Mouse (Mus musculus): ENCODE measurements around the gene Cox7b2. TPM values are rescaled to one million over a fixed set of nuclear protein-coding genes. Genes with fewer than 3 reads are reported as not detected.

Gene Cox7b2
- polyA plus RNA-seq (2012; rRNA removed; ENCODE audit: low replicate concordance): not detected in 2 replicates

GRCm38 (mm10) chr5:71548079-71548478, at the start of gene Cox7b2:
Gene Cox7b2 (minus strand): TSS chr5:71548205.

Other genes with a start within 250 kb of the Cox7b2 start
- gene Gabrb1, start 109.9 kb upstream of the Cox7b2 start, polyA plus RNA-seq (2012; rRNA removed; ENCODE audit: low replicate concordance): not detected in 2 replicates
- gene Gabra4, start 110.1 kb upstream of the Cox7b2 start, polyA plus RNA-seq (2012; rRNA removed; ENCODE audit: low replicate concordance): not detected in 2 replicates

All from mammary gland, adult 2 months (tissue).